Mouse (Mus musculus) embryonic facial prominence, embryonic 15.5 days (tissue): ENCODE measurements around the gene Fcna. TPM values are rescaled to one million over a fixed set of nuclear protein-coding genes. Genes with fewer than 3 reads are reported as not detected.

Experiments
- ATAC-seq: fragments of 200-750 bp; cut with Nextera tagmentation; 2 replicates; pipeline ENCODE4 v1.8.0; 2017; ENCODE audit warnings: low read depth, moderate TSS enrichment; ENCODE audit not compliant: insufficient number of reproducible peaks, low FRiP score, low TSS enrichment
- H3K27ac ChIP-seq: fragments of 300-500 bp; sonication (generic); replicated peaks from 2 replicates; pipeline ENCODE4 v1.5.1; 2015; ENCODE audit warnings: mild to moderate bottlenecking, inconsistent platforms
- H3K27me3 ChIP-seq: fragments of 300-500 bp; sonication (generic); 2 replicates; pipeline ENCODE4 v1.6.1; 2015; ENCODE audit warnings: inconsistent platforms
- H3K36me3 ChIP-seq: fragments of 300-500 bp; sonication (generic); 2 replicates; pipeline ENCODE4 v1.6.1; 2015; ENCODE audit warnings: mild to moderate bottlenecking, inconsistent platforms
- H3K4me1 ChIP-seq: fragments of 300-500 bp; sonication (generic); 2 replicates; pipeline ENCODE4 v1.6.1; 2015; ENCODE audit warnings: inconsistent platforms
- H3K4me2 ChIP-seq: fragments of 300-500 bp; sonication (generic); replicated peaks from 2 replicates; pipeline ENCODE4 v1.6.1; 2015; ENCODE audit warnings: mild to moderate bottlenecking, inconsistent platforms
- H3K4me3 ChIP-seq: fragments of 300-500 bp; sonication (generic); replicated peaks from 2 replicates; pipeline ENCODE4 v1.5.1; 2015; ENCODE audit warnings: mild to moderate bottlenecking, inconsistent platforms
- H3K9ac ChIP-seq: fragments of 300-500 bp; sonication (generic); 2 replicates; pipeline ENCODE4 v1.6.1; 2015; ENCODE audit warnings: inconsistent platforms
- H3K9me3 ChIP-seq: fragments of 300-500 bp; sonication (generic); replicated peaks from 2 replicates; pipeline ENCODE4 v1.6.1; 2016; ENCODE audit warnings: inconsistent platforms
- WGBS: fragments of 180-500 bp; shearing (Covaris S2); methylation state at CpG from one replicate; pipeline ENCODE4 v1.1.7; 2015; 5-methylcytosine and 5-hydroxymethylcytosine counted together
- polyA plus RNA-seq: library from polyadenylated mRNA; unstranded; fragments of >200 nt; fragmentation: Nextera tagmentation; extraction: Ambion mirVana; gene quantifications from 2 replicates; pipeline ENCODE4 v1.2.1, GENCODE M21; 2015

The Fcna gene
- 2.8 and 3.5 TPM in 2 replicates for polyA plus RNA-seq

DNA sequence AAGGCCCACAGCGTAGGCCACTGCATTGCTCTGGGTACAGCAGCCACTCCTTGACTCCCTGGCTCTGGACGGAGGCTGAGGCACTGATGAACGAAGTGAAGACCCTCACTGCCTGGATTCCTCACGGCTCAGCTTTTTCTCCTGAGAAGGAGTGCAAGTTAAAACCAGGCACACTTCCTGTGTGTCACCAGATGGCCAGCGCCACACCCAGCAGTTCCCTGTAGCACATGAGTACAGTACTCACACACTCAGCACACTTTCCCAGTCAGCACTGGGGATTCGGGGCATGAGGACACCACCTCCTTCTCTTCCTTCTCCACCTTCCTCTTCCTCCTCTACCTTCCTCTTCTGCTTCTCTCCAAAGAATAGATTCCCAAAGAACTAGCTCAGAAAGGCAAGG lies at the start of gene Fcna:
Gene Fcna (minus strand): TSS at position 220 of the 400 bp plus-strand sequence.
- ATAC-seq: no peak

DNA sequence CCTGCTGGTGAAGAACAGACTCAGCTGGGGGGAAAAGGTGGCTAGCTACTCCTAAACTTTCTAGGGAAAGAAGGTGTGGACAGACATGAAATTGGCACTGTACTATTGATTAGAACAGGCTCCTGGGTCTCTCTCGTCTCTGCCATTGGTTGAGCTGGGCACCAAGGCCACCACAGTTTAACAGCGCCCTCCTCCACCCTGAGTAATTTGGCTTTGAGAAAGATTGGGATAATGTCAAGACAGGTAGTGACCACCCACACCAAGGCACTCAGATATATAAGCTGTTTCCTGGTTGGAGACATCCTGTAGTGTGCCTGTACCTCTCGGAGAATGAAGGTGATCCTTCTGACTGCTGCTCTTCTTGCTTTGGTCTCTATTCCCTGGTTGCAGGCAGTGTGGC lies 48.7 kb upstream of the Fcna start, which contains the start of gene Lcn6:
Gene Lcn6 (plus strand): TSS at position 301 of the 400 bp plus-strand sequence.
- Histone ChIP-seq H3K4me1 (no peaks in the 10 kb centered on the region), H3K4me2 (no peak within 1 kb of the TSS), H3K27me3 (no peaks in the 10 kb centered on the region), H3K9ac (no peak within 1 kb of the TSS), H3K4me3 (no peak within 1 kb of the TSS), H3K27ac (no peak within 1 kb of the TSS), H3K9me3 (no peaks in the 10 kb centered on the region), H3K36me3 (no peaks in the 10 kb centered on the region)
- WGBS: 93% methylated on average over 3 of the region's 3 CpGs
- no peak for ATAC-seq

More for the DNA sequence above, at the start of gene Fcna:
- H3K4me2 ChIP-seq: no peak within 1 kb of the TSS
- H3K9me3 ChIP-seq: no peaks in the 10 kb centered on the region
- H3K4me3 ChIP-seq: no peak within 1 kb of the TSS
- no peaks in the 10 kb centered on the region for H3K36me3 ChIP-seq
- no peaks in the 10 kb centered on the region for H3K27me3 ChIP-seq
- H3K4me1 ChIP-seq: no peaks in the 10 kb centered on the region
- no peak within 1 kb of the TSS for H3K27ac ChIP-seq
- 66% methylated on average over 6 of the region's 6 CpGs for WGBS
- H3K9ac ChIP-seq: no peak within 1 kb of the TSS

DNA sequence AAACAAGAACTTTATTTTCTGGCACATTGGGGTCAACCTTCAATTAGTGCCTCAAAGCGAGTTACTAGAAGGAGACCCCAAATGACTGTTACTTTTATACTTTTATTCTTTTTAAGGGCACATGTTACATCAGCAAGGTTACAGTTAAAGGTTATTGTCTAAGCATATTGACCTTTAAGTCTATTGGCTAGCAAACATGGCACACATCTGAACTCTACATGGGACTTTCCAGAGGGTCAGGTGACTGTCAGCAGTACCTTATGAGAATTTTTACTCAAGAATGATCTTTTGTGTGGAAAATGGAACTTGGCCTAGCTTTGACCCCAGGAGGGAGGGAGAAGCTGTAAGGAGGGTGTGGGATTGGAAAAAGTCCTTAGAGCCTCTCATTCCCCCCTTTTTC lies 38.7 kb upstream of the Fcna start:
- Histone ChIP-seq H3K27me3 (no peaks in the 10 kb centered on the region), H3K9me3 (no peaks in the 10 kb centered on the region), H3K4me2 (no peak overlapping the region), H3K4me1 (no peaks in the 10 kb centered on the region), H3K9ac (no peak overlapping the region), H3K36me3 (no peaks in the 10 kb centered on the region), H3K4me3 (no peak overlapping the region), H3K27ac (no peak overlapping the region)
- WGBS: 62% methylated on average over 1 of the region's 1 CpGs
- ATAC-seq: no peak

DNA sequence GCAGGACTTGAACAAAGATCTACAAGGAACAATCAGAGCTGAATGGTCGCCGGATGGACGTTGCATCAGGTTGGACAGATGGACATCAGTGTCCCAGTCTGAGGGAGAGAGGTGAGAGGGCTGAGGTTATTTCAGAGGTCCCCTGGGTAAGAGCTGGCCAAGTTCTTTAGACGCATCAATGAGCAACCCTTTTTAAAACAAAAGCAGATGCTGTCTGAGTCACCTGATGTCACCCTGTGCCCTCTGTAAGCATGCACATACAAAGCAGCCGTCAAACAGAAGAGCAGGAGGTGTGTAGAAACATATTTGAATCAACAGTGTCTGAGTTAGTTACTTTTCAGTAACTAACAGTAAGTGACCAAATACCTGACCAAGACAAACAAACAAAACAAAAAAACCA lies 36.3 kb upstream of the Fcna start:
- 70% methylated on average over 5 of the region's 5 CpGs for WGBS
- no peak for ATAC-seq

DNA sequence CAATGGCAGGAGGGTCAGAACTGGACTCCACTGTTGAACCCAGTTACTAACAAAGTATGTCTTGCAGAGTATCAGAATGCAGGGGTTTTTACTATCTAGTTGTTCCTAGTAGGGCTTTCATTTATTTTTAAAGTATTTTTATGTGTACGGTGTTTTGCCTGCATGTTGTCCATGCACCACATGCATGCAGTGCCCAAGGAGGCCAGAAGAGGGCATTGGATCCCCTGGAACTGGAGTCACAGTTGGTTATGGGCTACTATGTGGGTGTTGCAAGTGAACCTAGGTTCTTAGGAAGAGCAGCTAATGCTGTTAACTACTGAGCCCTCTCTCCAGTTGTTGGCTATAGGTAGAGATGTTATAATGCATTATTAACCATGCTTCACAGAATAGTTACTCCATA lies 35.7 kb upstream of the Fcna start:
- H3K27me3 ChIP-seq: no peaks in the 10 kb centered on the region
- H3K4me1 ChIP-seq: no peaks in the 10 kb centered on the region
- no peak for ATAC-seq
- no peak overlapping the region for H3K9ac ChIP-seq
- no peaks in the 10 kb centered on the region for H3K9me3 ChIP-seq
- no peak overlapping the region for H3K27ac ChIP-seq
- no peak overlapping the region for H3K4me3 ChIP-seq
- H3K4me2 ChIP-seq: no peak overlapping the region
- 60% methylated on average over 1 of the region's 1 CpGs for WGBS
- no peaks in the 10 kb centered on the region for H3K36me3 ChIP-seq

More for the DNA sequence above, 36.3 kb upstream of the Fcna start:
- no peaks in the 10 kb centered on the region for H3K9me3 ChIP-seq
- no peak overlapping the region for H3K4me3 ChIP-seq
- H3K27me3 ChIP-seq: no peaks in the 10 kb centered on the region
- H3K36me3 ChIP-seq: no peaks in the 10 kb centered on the region
- H3K9ac ChIP-seq: no peak overlapping the region
- H3K4me2 ChIP-seq: no peak overlapping the region
- H3K4me1 ChIP-seq: no peaks in the 10 kb centered on the region
- no peak overlapping the region for H3K27ac ChIP-seq

DNA sequence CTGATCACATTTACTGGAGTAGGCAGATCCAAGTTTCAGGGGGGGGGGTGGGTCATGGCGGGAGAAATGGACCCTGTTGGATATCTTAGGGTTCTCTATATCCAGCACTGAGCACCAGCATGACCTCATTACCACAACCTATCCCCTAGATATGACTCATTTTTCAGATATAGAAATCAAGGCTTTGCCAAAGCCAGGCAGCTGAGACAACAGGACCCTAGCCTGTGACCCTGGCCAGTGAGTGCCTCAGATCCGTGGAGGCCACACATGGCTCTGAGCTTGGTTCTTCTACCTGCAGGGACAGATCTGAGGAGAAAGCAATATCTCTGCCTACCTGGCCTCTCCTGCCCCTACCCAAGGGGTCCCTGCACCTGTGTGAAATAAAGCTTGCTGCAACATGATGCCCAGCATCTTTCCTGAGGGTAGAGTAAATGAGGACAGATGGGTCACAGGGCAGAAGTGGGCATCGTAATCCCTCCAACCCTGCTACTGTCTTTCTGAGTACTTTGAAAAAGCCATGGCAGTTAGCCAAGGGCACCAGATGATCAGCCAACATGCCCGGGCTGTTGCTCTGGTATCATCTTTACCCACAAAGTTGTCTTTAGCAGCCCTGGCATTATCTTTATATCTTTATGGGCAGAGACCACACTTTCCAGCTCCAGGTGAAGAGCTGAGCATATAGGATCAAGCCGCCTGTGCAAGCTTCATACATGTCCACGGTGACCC lies 33.6 kb upstream of the Fcna start:
- 79% methylated on average over 6 of the region's 6 CpGs for WGBS
- no peak overlapping the region for H3K9ac ChIP-seq
- no peaks in the 10 kb centered on the region for H3K36me3 ChIP-seq

DNA sequence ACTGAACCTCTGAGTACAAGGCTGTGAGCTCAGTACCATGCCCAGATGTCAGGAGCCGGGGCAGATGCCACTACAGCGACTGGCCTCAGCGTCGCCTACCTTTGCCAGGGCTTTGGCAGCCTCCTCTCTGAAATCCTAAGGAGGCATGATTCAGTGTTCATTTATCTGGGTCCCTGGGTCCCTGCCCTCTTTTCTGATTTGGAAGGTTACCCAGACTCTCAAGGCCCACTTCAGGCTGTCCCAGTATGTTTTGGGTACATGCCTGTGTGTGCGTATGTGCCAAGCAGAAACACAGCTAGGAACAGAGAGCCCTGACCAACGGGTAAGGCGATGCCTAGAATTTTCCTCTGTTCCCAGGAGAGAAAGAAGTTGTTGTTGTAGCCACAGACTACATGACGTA lies 32.4 kb upstream of the Fcna start:
- Histone ChIP-seq H3K4me3 (no peak overlapping the region), H3K9me3 (no peaks in the 10 kb centered on the region), H3K27me3 (no peaks in the 10 kb centered on the region), H3K4me2 (no peak overlapping the region), H3K9ac (no peak overlapping the region), H3K4me1 (no peaks in the 10 kb centered on the region), H3K36me3 (no peaks in the 10 kb centered on the region), H3K27ac (no peak overlapping the region)
- ATAC-seq: no peak
- WGBS: 81% methylated on average over 8 of the region's 8 CpGs

More for the DNA sequence above, 33.6 kb upstream of the Fcna start:
- Histone ChIP-seq H3K4me2 (no peak overlapping the region), H3K4me3 (no peak overlapping the region), H3K27me3 (no peaks in the 10 kb centered on the region), H3K4me1 (no peaks in the 10 kb centered on the region), H3K27ac (no peak overlapping the region), H3K9me3 (no peaks in the 10 kb centered on the region)
- no peak for ATAC-seq

DNA sequence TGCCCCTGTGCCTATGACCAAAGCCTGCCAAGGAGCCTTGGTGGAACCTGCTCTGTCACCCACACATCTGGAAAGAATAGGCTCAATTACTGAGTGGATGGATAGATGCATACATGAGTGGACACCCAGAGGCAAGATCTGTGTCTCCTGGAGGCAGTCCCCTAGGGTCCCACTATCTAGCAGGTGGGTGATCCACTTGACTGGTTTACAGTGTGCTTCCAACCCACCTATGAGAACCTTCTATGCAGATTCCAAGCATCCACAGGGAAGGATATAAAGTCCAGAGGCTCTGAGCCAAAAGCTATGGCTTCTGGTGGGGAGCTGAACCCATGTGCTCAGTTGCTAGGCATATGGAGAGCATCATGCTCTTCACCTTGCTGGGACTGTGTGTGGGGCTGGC lies 29.8 kb upstream of the Fcna start, which contains the start of gene Lcn5:
Gene Lcn5 (plus strand): TSS at position 301 of the 400 bp plus-strand sequence.
- Histone ChIP-seq H3K9ac (no peak within 1 kb of the TSS), H3K27ac (no peak within 1 kb of the TSS), H3K4me3 (no peak within 1 kb of the TSS), H3K9me3 (no peaks in the 10 kb centered on the region), H3K4me2 (no peak within 1 kb of the TSS), H3K4me1 (no peaks in the 10 kb centered on the region), H3K36me3 (no peaks in the 10 kb centered on the region), H3K27me3 (no peaks in the 10 kb centered on the region)
- no peak for ATAC-seq

DNA sequence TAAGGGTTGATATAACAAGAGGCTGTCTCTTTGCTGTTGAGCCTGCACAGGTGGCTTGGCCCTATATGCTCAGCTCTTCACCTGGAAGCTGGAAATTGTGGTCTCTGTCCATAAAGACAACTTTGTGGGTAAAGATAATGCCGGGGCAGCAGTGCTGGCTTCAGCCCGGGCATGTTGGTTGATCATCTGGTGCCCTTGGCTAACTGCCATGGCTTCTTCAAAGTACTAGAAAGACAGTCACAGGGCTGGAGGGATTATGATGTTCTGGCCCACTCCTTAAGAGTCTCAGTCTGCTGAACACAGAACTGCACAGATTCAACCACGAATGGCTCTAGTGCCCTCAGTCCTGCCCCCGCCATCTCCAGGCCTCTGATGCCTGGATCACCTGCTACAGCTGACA lies 29.4 kb upstream of the Fcna start:
- no peak overlapping the region for H3K4me3 ChIP-seq
- ATAC-seq: no peak

DNA sequence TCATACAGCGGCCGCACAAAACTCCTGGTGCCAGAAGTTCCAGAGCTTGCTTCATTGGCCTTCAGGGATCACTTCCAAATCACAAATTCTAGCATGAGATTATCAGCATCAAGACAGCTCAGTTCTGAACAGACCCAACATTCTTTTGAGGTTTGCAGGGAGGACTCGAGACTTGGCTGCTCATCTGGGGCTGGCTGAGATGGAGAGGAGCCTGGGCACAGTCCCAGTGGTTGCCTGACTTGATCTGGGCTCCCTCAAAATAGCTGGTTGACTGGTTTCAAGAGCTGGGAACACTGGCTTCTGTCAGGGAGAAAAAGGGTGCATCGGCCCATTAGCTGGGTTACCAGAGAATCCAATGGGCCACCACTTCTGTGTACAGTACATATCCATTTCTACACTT lies 28.9 kb upstream of the Fcna start:
- 74% methylated on average over 4 of the region's 4 CpGs for WGBS
- H3K4me2 ChIP-seq: no peak overlapping the region
- H3K27me3 ChIP-seq: no peaks in the 10 kb centered on the region
- H3K4me3 ChIP-seq: no peak overlapping the region
- ATAC-seq: no peak
- H3K27ac ChIP-seq: no peak overlapping the region
- H3K36me3 ChIP-seq: no peaks in the 10 kb centered on the region
- no peak overlapping the region for H3K9ac ChIP-seq
- no peaks in the 10 kb centered on the region for H3K9me3 ChIP-seq
- no peaks in the 10 kb centered on the region for H3K4me1 ChIP-seq

More for the DNA sequence above, 29.4 kb upstream of the Fcna start:
- WGBS: 82% methylated on average over 4 of the region's 4 CpGs
- Histone ChIP-seq H3K4me1 (no peaks in the 10 kb centered on the region), H3K9me3 (no peaks in the 10 kb centered on the region), H3K9ac (no peak overlapping the region), H3K4me2 (no peak overlapping the region), H3K36me3 (no peaks in the 10 kb centered on the region), H3K27ac (no peak overlapping the region), H3K27me3 (no peaks in the 10 kb centered on the region)

DNA sequence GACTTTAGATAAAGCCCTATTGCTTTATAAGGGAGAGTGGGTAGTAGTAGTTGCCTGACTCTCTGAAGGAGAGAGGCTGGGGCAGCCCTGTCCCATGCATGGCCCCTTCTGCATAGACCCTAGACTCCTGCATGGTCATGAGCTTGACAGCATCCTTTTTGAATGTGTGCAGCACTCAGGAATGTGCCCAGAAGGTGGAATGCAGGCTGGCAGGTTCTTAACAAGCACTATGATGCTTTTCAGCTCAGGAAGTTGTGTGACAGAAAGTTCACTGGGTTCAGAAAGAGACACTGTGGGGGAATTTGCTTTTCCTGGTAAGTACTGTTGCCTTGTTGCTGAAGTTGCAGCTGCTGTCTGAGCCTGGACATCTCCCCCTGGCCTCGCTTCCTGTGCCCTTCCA lies 26.7 kb upstream of the Fcna start:
- Histone ChIP-seq H3K4me2 (no peak overlapping the region), H3K4me3 (no peak overlapping the region), H3K9me3 (no peaks in the 10 kb centered on the region), H3K9ac (no peak overlapping the region), H3K4me1 (no peaks in the 10 kb centered on the region), H3K36me3 (no peaks in the 10 kb centered on the region), H3K27ac (no peak overlapping the region), H3K27me3 (no peaks in the 10 kb centered on the region)
- WGBS: 32% methylated on average over 1 of the region's 1 CpGs
- ATAC-seq: no peak

DNA sequence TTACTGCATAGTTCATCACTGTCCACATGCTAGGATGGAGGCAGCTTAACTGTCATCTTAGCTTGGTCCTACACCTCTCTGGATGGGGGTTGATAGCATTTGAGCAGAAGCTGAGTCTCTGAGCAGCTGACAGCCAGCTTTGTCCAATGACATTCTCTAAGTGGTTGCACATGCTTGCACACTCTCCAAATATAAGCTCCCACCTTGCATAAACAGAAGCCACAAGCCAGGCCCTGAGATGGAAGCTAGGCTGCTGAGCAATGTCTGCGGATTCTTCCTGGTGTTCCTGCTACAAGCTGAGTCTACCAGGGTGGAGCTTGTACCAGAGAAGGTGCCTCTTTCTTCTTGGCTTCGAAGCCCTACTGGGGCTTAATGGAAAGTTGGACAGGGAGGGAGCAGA lies 25.1 kb upstream of the Fcna start, which contains the start of gene Lcn8:
Gene Lcn8 (plus strand): TSS at position 219 of the 400 bp plus-strand sequence.
- no peak for ATAC-seq
- H3K4me2 ChIP-seq: no peak within 1 kb of the TSS
- H3K4me3 ChIP-seq: no peak within 1 kb of the TSS
- no peak within 1 kb of the TSS for H3K27ac ChIP-seq
- H3K9ac ChIP-seq: no peak within 1 kb of the TSS
- no peaks in the 10 kb centered on the region for H3K9me3 ChIP-seq
- WGBS: 67% methylated on average over 2 of the region's 2 CpGs
- H3K36me3 ChIP-seq: no peaks in the 10 kb centered on the region
- H3K27me3 ChIP-seq: no peaks in the 10 kb centered on the region
- no peaks in the 10 kb centered on the region for H3K4me1 ChIP-seq
